Mouse (Mus musculus) heart, embryonic 13.5 days (tissue): ENCODE data around the gene Cyp2w1. TPM values are rescaled to one million over a fixed set of nuclear protein-coding genes. Genes with fewer than 3 reads are reported as not detected.
A peak's percentile ranks its signal among the peaks of the same experiment; 100 is the strongest.

Experiments
- ATAC-seq: fragments of 200-750 bp; cut with Nextera tagmentation; 2 replicates; pipeline ENCODE4 v1.8.0; 2017; ENCODE audit warnings: moderate TSS enrichment; ENCODE audit not compliant: insufficient number of reproducible peaks, low FRiP score, low TSS enrichment; ENCODE audit errors: extremely low read depth
- H3K27ac ChIP-seq: fragments of 300-500 bp; sonication (generic); replicated peaks from 2 replicates; pipeline ENCODE4 v1.5.1; 2015; ENCODE audit warnings: moderate library complexity, mild to moderate bottlenecking, inconsistent platforms
- H3K27me3 ChIP-seq: fragments of 300-500 bp; sonication (generic); replicated peaks from 2 replicates; pipeline ENCODE4 v1.6.1; 2015; ENCODE audit warnings: mild to moderate bottlenecking, inconsistent platforms
- H3K36me3 ChIP-seq: fragments of 300-500 bp; sonication (generic); 2 replicates; pipeline ENCODE4 v1.6.1; 2015; ENCODE audit warnings: mild to moderate bottlenecking, inconsistent platforms
- H3K4me1 ChIP-seq: fragments of 300-500 bp; sonication (generic); 2 replicates; pipeline ENCODE4 v1.6.1; 2015; ENCODE audit warnings: inconsistent platforms
- H3K4me2 ChIP-seq: fragments of 300-500 bp; sonication (generic); 2 replicates; pipeline ENCODE4 v1.6.1; 2015; ENCODE audit warnings: inconsistent platforms, mild to moderate bottlenecking, moderate library complexity
- H3K4me3 ChIP-seq: fragments of 300-500 bp; sonication (generic); 2 replicates; pipeline ENCODE4 v1.5.1; 2015; ENCODE audit warnings: moderate library complexity, mild to moderate bottlenecking, inconsistent platforms
- H3K9ac ChIP-seq: fragments of 300-500 bp; sonication (generic); 2 replicates; pipeline ENCODE4 v1.6.1; 2015; ENCODE audit warnings: inconsistent platforms, mild to moderate bottlenecking, moderate library complexity
- H3K9me3 ChIP-seq: fragments of 300-500 bp; sonication (generic); 2 replicates; pipeline ENCODE4 v1.6.1; 2016; ENCODE audit warnings: inconsistent platforms
- WGBS: fragments of 180-500 bp; shearing (Covaris S2); methylation state at CpG from one replicate; pipeline ENCODE4 v1.1.7; 2015; ENCODE audit warnings: mixed read lengths; 5-methylcytosine and 5-hydroxymethylcytosine counted together
- microRNA counts: library from miRNA; unstranded; fragments of <30 nt; microRNA quantifications from one replicate; lab custom pipeline; 2016
- microRNA-seq: library from miRNA; unstranded; fragments of <30 nt; microRNA quantifications from one replicate; pipeline ENCODE4, GENCODE M21; 2016
- polyA plus RNA-seq: library from polyadenylated mRNA; unstranded; fragments of >200 nt; fragmentation: Nextera tagmentation; extraction: Ambion mirVana; gene quantifications from 2 replicates; pipeline ENCODE4 v1.2.1, GENCODE M21; 2015

Gene Cyp2w1
- polyA plus RNA-seq, 1 experiment from 2014 or later: not detected

GRCm38 (mm10) chr5:139397959-139398753, 45.7 kb downstream of the Cyp2w1 start:
- Histone ChIP-seq H3K9me3 (no peaks in the 10 kb centered on the region), H3K27ac (peak overlapping the region; percentile 67), H3K4me3 (no peak overlapping the region), H3K4me1 (peaks cover 27% of the 10 kb centered on the region), H3K4me2 (peak overlapping the region; percentile 9; the same call in 1 of the 2 replicates), H3K36me3 (peaks cover 13% of the 10 kb centered on the region), H3K27me3 (no peaks in the 10 kb centered on the region), H3K9ac (peak overlapping the region; percentile 54)
- WGBS: 11% methylated on average over 5 of the region's 5 CpGs
- ATAC-seq: peak; percentile 53; the same call in 1 of the 2 replicates

GRCm38 (mm10) chr5:139398786-139399185, 46.4 kb downstream of the Cyp2w1 start:
- ATAC-seq: no peak
- Histone ChIP-seq H3K36me3 (peaks cover 7% of the 10 kb centered on the region), H3K4me2 (peak overlapping the region; percentile 9; the same call in 1 of the 2 replicates), H3K9me3 (no peaks in the 10 kb centered on the region), H3K9ac (0 out of 2 replicates have a peak overlapping the region, but pooled peaks have one; percentile 30), H3K27ac (no peak overlapping the region), H3K27me3 (0 out of 2 replicates have a peak, but pooled peaks cover 2% of the 10 kb centered on the region), H3K4me1 (peaks cover 27% of the 10 kb centered on the region), H3K4me3 (no peak overlapping the region)
- WGBS: 71% methylated on average over 5 of the region's 5 CpGs

GRCm38 (mm10) chr5:139399991-139400390, 47.6 kb downstream of the Cyp2w1 start:
- 0 out of 2 replicates have a peak, but pooled peaks cover 3% of the 10 kb centered on the region for H3K27me3 ChIP-seq
- no peak for ATAC-seq
- no peaks in the 10 kb centered on the region for H3K36me3 ChIP-seq
- H3K9me3 ChIP-seq: no peaks in the 10 kb centered on the region
- peaks cover 26% of the 10 kb centered on the region for H3K4me1 ChIP-seq
- no peak overlapping the region for H3K9ac ChIP-seq
- H3K4me2 ChIP-seq: no peak overlapping the region
- no peak overlapping the region for H3K4me3 ChIP-seq
- H3K27ac ChIP-seq: no peak overlapping the region
- 69% methylated on average over 14 of the region's 14 CpGs for WGBS

- no peaks in the 10 kb centered on the region for H3K9me3 ChIP-seq
- WGBS: 91% methylated on average over 2 of the region's 2 CpGs
- ATAC-seq: no peak
- H3K4me1 ChIP-seq: peaks cover 42% of the 10 kb centered on the region
- H3K36me3 ChIP-seq: no peaks in the 10 kb centered on the region
- H3K4me3 ChIP-seq: no peak overlapping the region
- H3K27ac ChIP-seq: no peak overlapping the region
- peaks cover 6% of the 10 kb centered on the region; the same call in 1 of the 2 replicates for H3K27me3 ChIP-seq
- H3K4me2 ChIP-seq: no peak overlapping the region
- H3K9ac ChIP-seq: no peak overlapping the region
Measured at GRCm38 (mm10) chr5:139402106-139402505, 49.7 kb downstream of the Cyp2w1 start.

GRCm38 (mm10) chr5:139403692-139404260, 51.4 kb downstream of the Cyp2w1 start:
- Histone ChIP-seq H3K9me3 (no peaks in the 10 kb centered on the region), H3K4me2 (no peak overlapping the region), H3K27ac (no peak overlapping the region), H3K9ac (no peak overlapping the region), H3K36me3 (no peaks in the 10 kb centered on the region), H3K27me3 (peaks cover 15% of the 10 kb centered on the region; the same call in 1 of the 2 replicates), H3K4me1 (peaks cover 34% of the 10 kb centered on the region), H3K4me3 (no peak overlapping the region)
- 88% methylated on average over 8 of the region's 8 CpGs for WGBS
- no peak for ATAC-seq

GRCm38 (mm10) chr5:139404801-139405401, 52.5 kb downstream of the Cyp2w1 start, which contains the start of gene C130050O18Rik:
Gene C130050O18Rik (plus strand): TSS chr5:139405280.
- Histone ChIP-seq H3K27me3 (peaks cover 15% of the 10 kb centered on the region; the same call in 1 of the 2 replicates), H3K27ac (0 out of 2 replicates have a peak within 1 kb of the TSS, but pooled peaks have one; percentile 15), H3K9ac (0 out of 2 replicates have a peak within 1 kb of the TSS, but pooled peaks have one; percentile 50), H3K36me3 (no peaks in the 10 kb centered on the region), H3K4me2 (no peak within 1 kb of the TSS), H3K4me3 (no peak within 1 kb of the TSS), H3K4me1 (peaks cover 43% of the 10 kb centered on the region), H3K9me3 (no peaks in the 10 kb centered on the region)
- 68% methylated on average over 6 of the region's 6 CpGs for whole genome bisulfite sequencing
- ATAC-seq: no peak

GRCm38 (mm10) chr5:139405478-139405877, 53.1 kb downstream of the Cyp2w1 start:
- H3K36me3 ChIP-seq: no peaks in the 10 kb centered on the region
- ATAC-seq: no peak
- H3K4me2 ChIP-seq: no peak overlapping the region
- H3K9me3 ChIP-seq: no peaks in the 10 kb centered on the region
- peaks cover 15% of the 10 kb centered on the region; the same call in 1 of the 2 replicates for H3K27me3 ChIP-seq
- 67% methylated on average over 7 of the region's 7 CpGs for WGBS
- H3K27ac ChIP-seq: 0 out of 2 replicates have a peak overlapping the region, but pooled peaks have one; percentile 15
- 0 out of 2 replicates have a peak overlapping the region, but pooled peaks have one; percentile 50 for H3K9ac ChIP-seq
- peaks cover 49% of the 10 kb centered on the region for H3K4me1 ChIP-seq
- no peak overlapping the region for H3K4me3 ChIP-seq

- H3K36me3 ChIP-seq: no peaks in the 10 kb centered on the region
- H3K9me3 ChIP-seq: no peaks in the 10 kb centered on the region
- H3K27ac ChIP-seq: no peak overlapping the region
- H3K9ac ChIP-seq: no peak overlapping the region
- peaks cover 50% of the 10 kb centered on the region for H3K4me1 ChIP-seq
- no peak overlapping the region for H3K4me3 ChIP-seq
- no peak for ATAC-seq
- peaks cover 18% of the 10 kb centered on the region; the same call in 1 of the 2 replicates for H3K27me3 ChIP-seq
- 54% methylated on average over 3 of the region's 3 CpGs for WGBS
- H3K4me2 ChIP-seq: no peak overlapping the region
Measured at GRCm38 (mm10) chr5:139405953-139406352, 53.5 kb downstream of the Cyp2w1 start.

MicroRNAs within 50 kb of the gene (microRNA counts, 519-probe panel; counts per million panel counts)
- microRNA mmu-miR-339-3p (lab: Ali Mortazavi, UCI) (209 counts per million, percentile 61 among the panel's probes with 10 or more counts), microRNA mmu-miR-339-5p (lab: Ali Mortazavi, UCI) (209 counts per million, percentile 61 among the panel's probes with 10 or more counts)

Small RNA genes within 50 kb of the gene (microRNA-seq; reads per million reads assigned to microRNA genes)
- 483 reads per million, percentile 74 among the genes with 10 or more reads in this experiment for gene Mir339

Other genes starting within 250 kb of the Cyp2w1 start
- gene Prkar1b, start 202.6 kb upstream of the Cyp2w1 start, polyA plus RNA-seq: 9.4 and 11.5 TPM in 2 replicates
- gene Dnaaf5, start 202.4 kb upstream of the Cyp2w1 start, polyA plus RNA-seq: 5.6 and 5.8 TPM in 2 replicates
- 31.2 and 32.9 TPM in 2 replicates for gene Sun1, start 152.0 kb upstream of the Cyp2w1 start, polyA plus RNA-seq
- 127 and 149 TPM in 2 replicates for gene Get4, start 100.3 kb upstream of the Cyp2w1 start, polyA plus RNA-seq
- 0.70 and 1.0 TPM in 2 replicates for gene Adap1, start 27.0 kb upstream of the Cyp2w1 start, polyA plus RNA-seq
- 68.4 and 75.8 TPM in 2 replicates for gene Cox19, start 1.2 kb upstream of the Cyp2w1 start, polyA plus RNA-seq
- 7.0 and 8.8 TPM in 2 replicates for gene Gpr146, start 25.1 kb downstream of the Cyp2w1 start, polyA plus RNA-seq
- 0.24 and 0.34 TPM in 2 replicates for gene C130050O18Rik, start 52.7 kb downstream of the Cyp2w1 start, polyA plus RNA-seq
- 0.90 and 1.2 TPM in 2 replicates for gene Gper1, start 70.5 kb downstream of the Cyp2w1 start, polyA plus RNA-seq
- 21.4 and 22.4 TPM in 2 replicates for gene 3110082I17Rik, start 107.9 kb downstream of the Cyp2w1 start, polyA plus RNA-seq
- gene Zfand2a, start 131.9 kb downstream of the Cyp2w1 start, polyA plus RNA-seq: 8.2 and 10.1 TPM in 2 replicates
- not detected in 2 replicates for gene Uncx, start 190.9 kb downstream of the Cyp2w1 start, polyA plus RNA-seq